Mouse (Mus musculus): ENCODE measurements at regions not wholly inside any gene's neighbourhood (a gene's known extent, or its start where the extent isn't known, plus 50 kb on each side); places are given as distances from the start of the nearest gene placed in this dataset.

DNA sequence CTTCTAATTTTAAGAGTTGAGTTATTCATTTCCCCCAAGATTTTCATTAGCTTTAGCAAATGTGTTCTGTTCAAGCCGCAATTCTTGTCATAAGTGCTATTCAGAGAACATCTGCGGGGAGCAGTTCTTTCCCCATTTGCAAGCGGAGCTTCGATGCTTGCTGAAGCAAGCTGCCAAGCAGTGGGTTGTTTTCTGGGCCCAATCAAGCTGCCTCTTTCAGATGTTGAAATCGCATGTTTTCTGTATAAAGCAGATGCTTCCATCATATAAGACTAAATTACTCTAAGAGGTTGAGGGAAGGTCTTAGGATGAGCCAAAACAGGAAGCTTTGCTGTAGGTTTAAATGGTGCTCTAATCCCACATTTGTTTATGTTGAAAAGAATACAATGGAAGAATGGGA is 547.4 kb downstream of the Abca13 start:
- TF ChIP-seq POLR2A (IDR thresholded peaks at IDR 0.05; ENCODE audit: borderline replicate concordance, extremely low read depth, low read depth, low read length) (no peak), CTCF (IDR thresholded peaks at IDR 0.05; ENCODE audit: insufficient read depth, low read length) (no peak)

Measured in lung, adult 2 months (tissue).